In the genomic region with DNA sequence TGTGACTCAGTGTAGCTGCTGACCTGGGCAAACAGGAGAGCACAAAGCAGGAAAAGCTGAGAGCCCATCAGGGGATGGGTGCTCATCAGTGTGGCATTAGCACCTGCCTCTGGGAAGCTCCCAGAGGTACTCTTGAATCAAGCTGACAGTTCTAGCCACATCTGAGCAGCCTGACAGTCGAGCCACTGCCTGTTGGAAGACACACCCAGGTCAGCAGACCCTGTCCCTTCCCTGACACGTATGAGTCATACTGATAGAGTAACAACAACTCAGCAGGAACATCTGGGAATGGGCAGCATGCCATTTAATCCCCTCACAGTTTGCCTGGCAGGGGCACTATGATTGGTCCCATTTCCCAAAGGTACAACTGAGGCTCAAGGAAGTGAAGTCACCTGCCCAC, we compare ENCODE assay signal across 23 mouse cellular contexts.
DNase-seq lines count a peak whose midpoint lies in the region; ATAC-seq lines count a peak whose summit lies in the region.
"Had no signal": no experiment of that assay in that cellular context is flagged by ENCODE, and none has a peak within 500 bp of the region (broad histone marks: within the 10 kb centered on the region; RNA-seq: fewer than 3 reads in every experiment).

No protein-coding gene starts in this region.

- 29% methylated on average over 2 of the region's 2 CpGs for WGBS in heart, embryonic 12.5 days

- no peaks in the 10 kb centered on the region for H3K9me3 ChIP-seq in heart, embryonic 12.5 days (replicated peaks)
- H3K9me3 ChIP-seq: embryonic facial prominence, embryonic 13.5 days; embryonic facial prominence, embryonic 15.5 days; forebrain, embryonic 10.5 days; forebrain, embryonic 12.5 days had no signal

- DNase-seq in adrenal gland, adult (ENCODE audit: inconsistent age in 2 of 2, low spot score in 1 of 2): peak; percentile 18 to 27
- no peak for DNase-seq in adrenal gland, adult 18-20 months (ENCODE audit: low spot score in 2 of 2)
- DNase-seq in heart, adult 18-20 months: peak; percentile 17 to 19
- peak; percentile 6 to 8 for DNase-seq in heart, postnatal 36 days
- no peak for DNase-seq in heart, postnatal 10 days
- DNase-seq in 3T3-L1 (ENCODE audit: low read depth, low spot score): peak; percentile 29
- no peak for DNase-seq in retina, postnatal 1 day
- DNase-seq: adrenal gland, adult 2 months; adrenal gland, postnatal 10 days; adrenal gland, postnatal 25 days; cerebellum, adult 11 months; cerebellum, adult 18-20 months; cerebellum, adult 8-10 months; cerebellum, adult 9-11 months; cerebellum, postnatal 14 days; cerebellum, postnatal 36 days; embryo, embryonic 11 days had no signal

- no peak overlapping the region for H3K27ac ChIP-seq in heart, embryonic 12.5 days (ENCODE audit: poor library complexity, severe bottlenecking)
- H3K27ac ChIP-seq: embryonic facial prominence, embryonic 13.5 days; embryonic facial prominence, embryonic 15.5 days; forebrain, embryonic 10.5 days; forebrain, embryonic 12.5 days had no signal

- intact Hi-C loops in heart, postnatal 36 days (cut with DNase I): no loop called here
- intact Hi-C loops in heart, postnatal 10 days (cut with DNase I): no loop called here

- H3K4me1 ChIP-seq in heart, embryonic 12.5 days (replicated peaks): peaks cover 6% of the 10 kb centered on the region; the same call in 1 of the 2 replicates
- H3K4me1 ChIP-seq: embryonic facial prominence, embryonic 13.5 days; embryonic facial prominence, embryonic 15.5 days had no signal

- no peaks in the 10 kb centered on the region for H3K36me3 ChIP-seq in heart, embryonic 12.5 days
- H3K36me3 ChIP-seq: embryonic facial prominence, embryonic 13.5 days; embryonic facial prominence, embryonic 15.5 days; forebrain, embryonic 10.5 days; forebrain, embryonic 12.5 days had no signal

- no peak overlapping the region for H3K4me2 ChIP-seq in heart, embryonic 12.5 days
- H3K4me2 ChIP-seq: embryonic facial prominence, embryonic 13.5 days; embryonic facial prominence, embryonic 15.5 days; forebrain, embryonic 12.5 days had no signal

- no peak overlapping the region for H3K9ac ChIP-seq in heart, embryonic 12.5 days
- H3K9ac ChIP-seq: embryonic facial prominence, embryonic 13.5 days; embryonic facial prominence, embryonic 15.5 days; forebrain, embryonic 12.5 days had no signal

- ATAC-seq in heart, embryonic 12.5 days (ENCODE audit: insufficient number of reproducible peaks, low FRiP score): no peak

- peaks cover 5% of the 10 kb centered on the region; the same call in 1 of the 2 replicates for H3K27me3 ChIP-seq in heart, embryonic 12.5 days (replicated peaks)
- H3K27me3 ChIP-seq: embryonic facial prominence, embryonic 13.5 days; embryonic facial prominence, embryonic 15.5 days; forebrain, embryonic 12.5 days had no signal

- no peak overlapping the region for H3K4me3 ChIP-seq in heart, embryonic 12.5 days
- H3K4me3 ChIP-seq: embryonic facial prominence, embryonic 13.5 days; embryonic facial prominence, embryonic 15.5 days; erythroblast, embryonic 14.5 days; forebrain, embryonic 10.5 days; forebrain, embryonic 12.5 days had no signal

Comparison
In these comparisons a context has a peak if more than half of its experiments do, and no peak if none do; other contexts are left out.
1. DNase-seq: peak in adrenal gland, adult (2 of 2), heart, adult 18-20 months (2 of 2), heart, postnatal 36 days (2 of 2) and 3T3-L1 (single experiment); none in adrenal gland, adult 18-20 months (0 of 2), heart, postnatal 10 days (0 of 2) and retina, postnatal 1 day (single experiment).